Comparison of ENCODE assay signal across 8 mouse cellular contexts in genomic region chr2:93462760-93463159, GRCm38 (mm10). TPM values are rescaled to one million over a fixed set of nuclear protein-coding genes. Genes with fewer than 3 reads are reported as not detected.
A peak's percentile ranks its signal among the peaks of the same experiment; 100 is the strongest.
DNase-seq lines count a peak whose midpoint lies in the region; ATAC-seq and TF ChIP-seq lines count a peak whose summit lies in the region.

Gene Cd82, minus strand, starts transcription at chr2:93463140.

- H3K4me2 ChIP-seq in hindbrain, embryonic 16.5 days (ENCODE audit: low read length): peak within 1 kb of the TSS; percentile 60
- H3K4me2 ChIP-seq in limb, embryonic 12.5 days: peak within 1 kb of the TSS; percentile 89
- peak within 1 kb of the TSS; percentile 70 for H3K4me2 ChIP-seq in midbrain, embryonic 11.5 days

- TF ChIP-seq POLR2A in testis, adult 2 months (IDR thresholded peaks at IDR 0.05; ENCODE audit: control insufficient read depth, low read depth, low read length): no peak

- H3K9me3 ChIP-seq in hindbrain, embryonic 16.5 days (ENCODE audit: control insufficient read depth, low read length): no peaks in the 10 kb centered on the region
- H3K9me3 ChIP-seq in limb, embryonic 12.5 days: no peaks in the 10 kb centered on the region
- H3K9me3 ChIP-seq in midbrain, embryonic 11.5 days (ENCODE audit: control insufficient read depth, low read length): no peaks in the 10 kb centered on the region

- ATAC-seq in hindbrain, embryonic 16.5 days: peak; percentile 63
- peak; percentile 37 for ATAC-seq in limb, embryonic 12.5 days (ENCODE audit: insufficient number of reproducible peaks, insufficient read depth, low FRiP score, low TSS enrichment, low read depth)
- peak; percentile 83 for ATAC-seq in midbrain, embryonic 11.5 days (ENCODE audit: low FRiP score)

- no peak for TF ChIP-seq CTCF in testis, adult 2 months (IDR thresholded peaks at IDR 0.05; ENCODE audit: control insufficient read depth, insufficient read depth, insufficient replicate concordance, low read depth, low read length)

- H3K4me1 ChIP-seq in brown adipose tissue, adult 24 weeks (ENCODE audit: control insufficient read depth, insufficient read depth, insufficient read length, low read length): no peaks in the 10 kb centered on the region; the same call in 1 of the 2 replicates
- peaks cover 12% of the 10 kb centered on the region for H3K4me1 ChIP-seq in hindbrain, embryonic 16.5 days (ENCODE audit: control insufficient read depth, insufficient read depth, low read depth, low read length)
- peaks cover 16% of the 10 kb centered on the region for H3K4me1 ChIP-seq in limb, embryonic 12.5 days (replicated peaks)
- peaks cover 11% of the 10 kb centered on the region for H3K4me1 ChIP-seq in midbrain, embryonic 11.5 days (ENCODE audit: control insufficient read depth, insufficient read depth, low read length)
- peaks cover 17% of the 10 kb centered on the region for H3K4me1 ChIP-seq in testis, adult 2 months (ENCODE audit: control insufficient read depth, insufficient read depth, low read length)

- DNase-seq in embryo, embryonic 10 days (ENCODE audit: low spot score): peak; percentile 64
- DNase-seq in embryo, embryonic 9.5 days (ENCODE audit: extremely low spot score): no peak
- DNase-seq in gastrocnemius, postnatal 14 days: peak; percentile 67
- DNase-seq in midbrain, embryonic 11.5 days (ENCODE audit: low spot score, missing footprints): no peak

- H3K27me3 ChIP-seq in hindbrain, embryonic 16.5 days (replicated peaks; ENCODE audit: control insufficient read depth, insufficient read depth, low read length): peaks cover 4% of the 10 kb centered on the region
- peaks cover 26% of the 10 kb centered on the region; the same call in 1 of the 2 replicates for H3K27me3 ChIP-seq in limb, embryonic 12.5 days
- peaks cover 16% of the 10 kb centered on the region for H3K27me3 ChIP-seq in midbrain, embryonic 11.5 days (ENCODE audit: control insufficient read depth, insufficient read depth, low read length)
- H3K27me3 ChIP-seq in testis, adult 2 months (ENCODE audit: control insufficient read depth, insufficient read depth, low read length): no peaks in the 10 kb centered on the region

- intact Hi-C loops in gastrocnemius, postnatal 14 days (cut with DNase I; ENCODE audit: low total_unique reads): no loop called here

- peak within 1 kb of the TSS; percentile 66 for H3K4me3 ChIP-seq in brown adipose tissue, adult 24 weeks (ENCODE audit: insufficient read depth, low read depth, low read length)
- H3K4me3 ChIP-seq in hindbrain, embryonic 16.5 days (ENCODE audit: low read length): peak within 1 kb of the TSS; percentile 37
- H3K4me3 ChIP-seq in limb, embryonic 12.5 days (replicated peaks): peak within 1 kb of the TSS; percentile 50
- peak within 1 kb of the TSS; percentile 31 for H3K4me3 ChIP-seq in midbrain, embryonic 11.5 days (ENCODE audit: low read depth, low read length)
- peak within 1 kb of the TSS; percentile 88 for H3K4me3 ChIP-seq in testis, adult 2 months (ENCODE audit: control insufficient read depth, low read depth, low read length)

- no peaks in the 10 kb centered on the region for H3K36me3 ChIP-seq in hindbrain, embryonic 16.5 days (ENCODE audit: control insufficient read depth, insufficient read depth, low read length)
- H3K36me3 ChIP-seq in limb, embryonic 12.5 days: no peaks in the 10 kb centered on the region
- H3K36me3 ChIP-seq in midbrain, embryonic 11.5 days (ENCODE audit: control insufficient read depth, insufficient read depth, low read length): no peaks in the 10 kb centered on the region
- H3K36me3 ChIP-seq in testis, adult 2 months (ENCODE audit: control insufficient read depth, insufficient read depth, low read length): no peaks in the 10 kb centered on the region

- WGBS in hindbrain, embryonic 16.5 days: 2% methylated on average over 20 of the region's 20 CpGs
- 3% methylated on average over 20 of the region's 20 CpGs for WGBS in limb, embryonic 12.5 days
- WGBS in midbrain, embryonic 11.5 days: under 1% methylated on average over 20 of the region's 20 CpGs

- no peak within 1 kb of the TSS; the same call in 1 of the 2 replicates for H3K27ac ChIP-seq in brown adipose tissue, adult 24 weeks (replicated peaks; ENCODE audit: low read depth, low read length)
- no peak within 1 kb of the TSS for H3K27ac ChIP-seq in hindbrain, embryonic 16.5 days (ENCODE audit: low read depth, low read length)
- peak within 1 kb of the TSS; percentile 64 for H3K27ac ChIP-seq in limb, embryonic 12.5 days
- no peak within 1 kb of the TSS for H3K27ac ChIP-seq in midbrain, embryonic 11.5 days (ENCODE audit: low read depth, low read length)
- H3K27ac ChIP-seq in testis, adult 2 months (ENCODE audit: control insufficient read depth, insufficient read depth, low read depth, low read length): peak within 1 kb of the TSS; percentile 86

- peak within 1 kb of the TSS; percentile 42 for H3K9ac ChIP-seq in hindbrain, embryonic 16.5 days (ENCODE audit: low read depth, low read length)
- peak within 1 kb of the TSS; percentile 54 for H3K9ac ChIP-seq in limb, embryonic 12.5 days (replicated peaks)
- H3K9ac ChIP-seq in midbrain, embryonic 11.5 days (ENCODE audit: low read length): peak within 1 kb of the TSS; percentile 43

RNA-seq across cellular contexts. Expression of gene Cd82, which starts in this region (rescaled TPM):
- polyA plus RNA-seq in brown adipose tissue, adult 24 weeks (2012; ENCODE audit: insufficient read depth, insufficient read length, missing spikeins): 13.8 and 22.5 TPM in 2 replicates
- 10 to 100 TPM; 15.6 to 26.3 TPM for total RNA-seq in gastrocnemius, postnatal 14 days (2021)
- polyA plus RNA-seq in hindbrain, embryonic 16.5 days (2015; fragmentation: Nextera tagmentation; extraction: Ambion mirVana): 24.5 and 26.8 TPM in 2 replicates
- 13.8 and 15.8 TPM in 2 replicates for polyA plus RNA-seq in limb, embryonic 12.5 days (2016; fragmentation: Nextera tagmentation; extraction: Ambion mirVana)
- 3.7 and 4.0 TPM in 2 replicates for polyA plus RNA-seq in midbrain, embryonic 11.5 days (2014; fragmentation: Nextera tagmentation; extraction: Ambion mirVana)
- 29.9 and 31.7 TPM in 2 replicates for polyA plus RNA-seq in testis, adult 2 months (2012; rRNA removed)

Comparison
In these comparisons a context has a peak if more than half of its experiments do, and no peak if none do; other contexts are left out.
1. DNase-seq: peak in embryo, embryonic 10 days (single experiment) and gastrocnemius, postnatal 14 days (single experiment); none in embryo, embryonic 9.5 days (single experiment) and midbrain, embryonic 11.5 days (single experiment).
2. H3K27ac ChIP-seq: peak in limb, embryonic 12.5 days (single experiment) and testis, adult 2 months (single experiment); none in brown adipose tissue, adult 24 weeks (single experiment), hindbrain, embryonic 16.5 days (single experiment) and midbrain, embryonic 11.5 days (single experiment).
3. H3K4me3 ChIP-seq: peak in every context shown above with its lines; median percentile 88 in testis, adult 2 months; 66 in brown adipose tissue, adult 24 weeks; 50 in limb, embryonic 12.5 days; 37 in hindbrain, embryonic 16.5 days; 31 in midbrain, embryonic 11.5 days.
4. Peak in every context shown above with its lines, with median percentiles within 50 percentile points of each other: ATAC-seq, H3K4me2 ChIP-seq and H3K9ac ChIP-seq.